ENCODE assay signal across 28 mouse cellular contexts in genomic region chr7:7118441-7118840, GRCm38 (mm10). TPM values are rescaled to one million over a fixed set of nuclear protein-coding genes. Genes with fewer than 3 reads are reported as not detected.
"Had no signal": no experiment of that assay in that cellular context is flagged by ENCODE, and none has a peak within 500 bp of the region (broad histone marks: within the 10 kb centered on the region; RNA-seq: fewer than 3 reads in every experiment).

No protein-coding gene starts in this region.

- H3K9me3 ChIP-seq: embryonic facial prominence, embryonic 10.5 days; embryonic facial prominence, embryonic 12.5 days; embryonic facial prominence, embryonic 13.5 days; embryonic facial prominence, embryonic 15.5 days; forebrain, embryonic 10.5 days; forebrain, embryonic 12.5 days; forebrain, embryonic 13.5 days; forebrain, embryonic 15.5 days had no signal

- H3K9ac ChIP-seq: embryonic facial prominence, embryonic 12.5 days; embryonic facial prominence, embryonic 13.5 days; embryonic facial prominence, embryonic 15.5 days; forebrain, embryonic 12.5 days; forebrain, embryonic 13.5 days; forebrain, embryonic 15.5 days; forebrain, postnatal 0 days had no signal

- H3K27ac ChIP-seq: embryonic facial prominence, embryonic 10.5 days; embryonic facial prominence, embryonic 12.5 days; embryonic facial prominence, embryonic 13.5 days; embryonic facial prominence, embryonic 15.5 days; forebrain, embryonic 10.5 days; forebrain, embryonic 12.5 days; forebrain, embryonic 13.5 days; forebrain, embryonic 15.5 days; gastrocnemius, adult 2 months; heart, adult 2 months had no signal

- H3K27me3 ChIP-seq: embryonic facial prominence, embryonic 12.5 days; embryonic facial prominence, embryonic 13.5 days; embryonic facial prominence, embryonic 15.5 days; forebrain, embryonic 12.5 days; forebrain, embryonic 13.5 days; forebrain, embryonic 15.5 days had no signal

- H3K4me1 ChIP-seq: embryonic facial prominence, embryonic 12.5 days had no signal

- H3K4me2 ChIP-seq: embryonic facial prominence, embryonic 12.5 days; embryonic facial prominence, embryonic 13.5 days; embryonic facial prominence, embryonic 15.5 days; forebrain, embryonic 12.5 days; forebrain, embryonic 13.5 days; forebrain, embryonic 15.5 days had no signal

- H3K4me3 ChIP-seq: embryonic facial prominence, embryonic 10.5 days; embryonic facial prominence, embryonic 12.5 days; embryonic facial prominence, embryonic 13.5 days; embryonic facial prominence, embryonic 15.5 days; erythroblast, embryonic 14.5 days; forebrain, embryonic 10.5 days; forebrain, embryonic 12.5 days; forebrain, embryonic 13.5 days; forebrain, embryonic 15.5 days; gastrocnemius, adult 2 months; heart, adult 2 months had no signal

- ATAC-seq: forebrain, embryonic 13.5 days; forebrain, embryonic 14.5 days; forebrain, embryonic 15.5 days; forebrain, embryonic 16.5 days; forebrain, postnatal 0 days had no signal

- DNase-seq: cerebellum, adult 2 months; cerebellum, adult 8-10 months; cerebellum, adult 9-10 months; cerebellum, adult 9-11 months; cerebellum, postnatal 10 days; cerebellum, postnatal 14 days; cerebellum, postnatal 25 days; cerebellum, postnatal 36 days; embryo, embryonic 11 days; forebrain, postnatal 0 days; gastrocnemius, adult 2 months; gastrocnemius, postnatal 10 days; gastrocnemius, postnatal 14 days; gastrocnemius, postnatal 25 days; gastrocnemius, postnatal 36 days; heart, adult 18-20 months; heart, adult 2 months had no signal

RNA-seq across cellular contexts. Expression of gene Zfp773, which starts 18.1 kb away (rescaled TPM):
- polyA plus RNA-seq: erythroblast, embryonic 14.5 days had no signal

RNA-seq across cellular contexts. Expression of gene Zfp418, which starts 52.7 kb away (rescaled TPM):
- polyA plus RNA-seq: erythroblast, embryonic 14.5 days had no signal
